Mouse (Mus musculus) mouse trophoblast stem cell (cell line): ENCODE measurements around the gene Coro6.

Experiments used
- in situ Hi-C, 2 experiments: fragments of 300-500 bp; cut with MseI, MboI; formaldehyde crosslinking; loops; 2 replicates in 1 of 2; 3 replicates in 1 of 2; pipeline ENCODE4 v1.15.1; 2025

Gene Coro6

DNA sequence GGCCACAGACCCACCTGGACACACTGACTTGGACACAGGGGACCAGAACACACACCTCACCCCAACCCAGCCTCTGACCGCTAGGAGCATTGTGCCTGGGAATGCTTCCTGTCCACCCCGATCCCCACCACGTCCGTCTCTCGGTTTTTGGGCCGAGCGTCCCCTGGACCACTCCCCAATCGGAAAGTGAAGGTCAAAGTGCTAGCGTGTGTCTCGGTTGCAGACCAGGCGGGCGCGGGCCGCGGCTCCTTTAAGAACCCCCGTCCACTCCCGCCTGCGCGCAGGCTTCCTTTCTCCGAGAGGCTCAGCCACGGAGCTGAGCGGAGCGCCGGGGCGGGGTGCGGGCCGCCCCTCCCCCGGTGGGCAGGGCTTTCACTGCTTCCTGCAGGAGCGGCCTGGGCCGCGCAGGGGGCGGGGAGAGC is 30.7 kb downstream of the Coro6 start:
- in situ Hi-C loops, result no loop called here

- in situ Hi-C loops, result no loop called here
Observed at GRCm38 (mm10) chr11:77493512-77494343, 31.5 kb downstream of the Coro6 start, which contains the start of gene Git1. TSS of gene Git1 (plus strand) at chr11:77493562.

DNA sequence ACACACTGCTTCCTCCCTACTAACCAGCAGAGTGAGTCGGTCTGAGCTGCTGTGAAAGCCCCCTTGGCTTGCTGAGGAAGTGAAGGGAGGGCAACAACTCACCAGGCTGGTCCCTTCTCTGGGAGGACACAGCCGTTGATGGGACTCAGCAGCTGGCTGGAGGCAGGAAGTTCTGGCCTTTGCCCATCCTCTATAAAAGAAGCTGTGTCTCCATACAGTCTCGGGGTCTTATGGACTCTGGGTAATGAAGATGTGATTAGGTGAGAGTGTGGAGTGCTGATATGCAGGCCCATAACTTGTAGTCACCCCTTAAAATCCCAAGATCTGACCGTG is 32.1 kb downstream of the Coro6 start:
- in situ Hi-C loops, result no loop called here

GRCm38 (mm10) chr11:77494782-77495181 is 32.6 kb downstream of the Coro6 start:
- in situ Hi-C loops, result no loop called here

DNA sequence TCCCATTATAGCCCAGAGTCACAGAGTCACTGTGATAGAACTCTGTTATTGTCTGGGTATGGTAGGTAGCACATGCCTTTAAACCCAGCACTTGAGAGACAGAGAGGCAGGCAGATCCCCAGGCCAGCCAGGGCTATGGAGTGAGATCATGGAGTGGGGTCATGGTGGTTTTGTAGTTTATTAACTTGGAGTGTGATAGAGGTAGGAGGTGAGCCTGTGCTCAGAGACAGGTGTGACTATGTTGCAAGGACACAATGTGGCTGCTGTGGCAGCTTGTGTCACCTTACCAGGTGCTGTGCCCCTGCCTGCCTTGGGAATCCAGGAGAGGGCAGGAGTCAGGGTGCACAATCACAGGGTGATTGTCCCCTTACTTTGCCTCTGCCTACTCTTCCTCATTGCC is 33.3 kb downstream of the Coro6 start:
- in situ Hi-C loops, result no loop called here

DNA sequence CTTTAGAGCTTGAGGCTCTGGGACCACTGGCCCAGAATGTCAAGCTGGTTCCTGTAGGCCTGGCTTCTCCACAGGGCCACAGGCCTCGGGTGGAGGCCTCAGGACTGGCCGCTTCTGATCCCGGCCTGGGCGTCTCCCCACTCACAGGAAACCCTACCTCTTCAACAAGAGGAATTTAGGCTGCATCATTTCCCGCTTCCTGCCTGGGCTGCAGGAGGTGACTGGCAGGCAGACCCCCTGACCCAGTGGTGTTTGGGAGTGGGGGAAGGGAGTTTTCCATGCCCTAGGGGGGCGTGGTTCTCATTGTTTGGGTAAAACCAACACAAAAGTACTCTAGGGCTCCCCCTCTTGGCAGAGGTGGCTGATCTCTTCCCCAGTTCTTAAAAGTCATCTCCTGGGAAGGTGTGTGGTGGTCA is 35.1 kb downstream of the Coro6 start:
- in situ Hi-C loops, result no loop called here

GRCm38 (mm10) chr11:77497851-77498250 is 35.6 kb downstream of the Coro6 start:
- in situ Hi-C loops, result no loop called here

DNA sequence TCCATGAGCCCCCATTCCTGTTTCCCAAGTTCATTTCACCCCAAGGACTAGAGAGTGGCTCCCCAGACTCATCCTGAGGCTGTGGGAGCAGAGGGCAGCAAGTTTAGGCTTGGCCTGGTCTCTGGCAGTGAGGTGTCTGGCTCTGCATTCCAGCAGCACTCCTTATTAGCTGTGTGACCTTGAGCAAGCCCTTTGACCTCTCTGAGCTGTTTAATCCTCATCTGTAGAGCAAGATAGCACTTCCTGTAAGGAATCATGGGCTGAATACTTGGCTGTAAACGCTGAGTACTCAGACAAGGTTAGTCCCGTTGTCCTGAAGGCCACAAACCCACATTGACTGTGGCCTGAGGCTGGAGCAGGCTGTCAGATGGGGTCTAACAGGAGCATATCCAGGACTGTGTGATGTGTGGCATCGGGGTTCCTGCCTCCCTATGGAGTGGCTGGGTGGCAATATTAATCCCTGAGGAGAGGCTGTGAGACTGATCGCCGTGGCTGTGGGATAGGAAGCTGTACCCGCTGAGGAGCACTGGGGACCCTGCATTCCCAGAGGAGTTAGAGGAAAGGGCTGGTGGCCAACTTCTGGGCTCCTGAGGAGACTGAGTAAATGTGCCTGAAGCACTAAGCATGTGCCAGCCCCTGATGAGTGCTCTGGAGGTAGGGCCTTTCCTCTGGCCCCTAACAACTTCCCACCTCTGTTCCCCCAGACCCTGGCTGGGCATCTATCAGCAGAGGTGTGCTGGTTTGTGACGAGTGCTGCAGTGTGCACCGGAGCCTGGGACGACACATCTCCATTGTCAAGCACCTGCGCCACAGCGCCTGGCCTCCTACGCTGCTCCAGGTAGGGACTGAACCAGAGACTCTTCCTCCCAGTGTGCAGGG is 36.3 kb downstream of the Coro6 start:
- in situ Hi-C loops, result no loop called here

GRCm38 (mm10) chr11:77499354-77499753 is 37.1 kb downstream of the Coro6 start:
- in situ Hi-C loops, result no loop called here

DNA sequence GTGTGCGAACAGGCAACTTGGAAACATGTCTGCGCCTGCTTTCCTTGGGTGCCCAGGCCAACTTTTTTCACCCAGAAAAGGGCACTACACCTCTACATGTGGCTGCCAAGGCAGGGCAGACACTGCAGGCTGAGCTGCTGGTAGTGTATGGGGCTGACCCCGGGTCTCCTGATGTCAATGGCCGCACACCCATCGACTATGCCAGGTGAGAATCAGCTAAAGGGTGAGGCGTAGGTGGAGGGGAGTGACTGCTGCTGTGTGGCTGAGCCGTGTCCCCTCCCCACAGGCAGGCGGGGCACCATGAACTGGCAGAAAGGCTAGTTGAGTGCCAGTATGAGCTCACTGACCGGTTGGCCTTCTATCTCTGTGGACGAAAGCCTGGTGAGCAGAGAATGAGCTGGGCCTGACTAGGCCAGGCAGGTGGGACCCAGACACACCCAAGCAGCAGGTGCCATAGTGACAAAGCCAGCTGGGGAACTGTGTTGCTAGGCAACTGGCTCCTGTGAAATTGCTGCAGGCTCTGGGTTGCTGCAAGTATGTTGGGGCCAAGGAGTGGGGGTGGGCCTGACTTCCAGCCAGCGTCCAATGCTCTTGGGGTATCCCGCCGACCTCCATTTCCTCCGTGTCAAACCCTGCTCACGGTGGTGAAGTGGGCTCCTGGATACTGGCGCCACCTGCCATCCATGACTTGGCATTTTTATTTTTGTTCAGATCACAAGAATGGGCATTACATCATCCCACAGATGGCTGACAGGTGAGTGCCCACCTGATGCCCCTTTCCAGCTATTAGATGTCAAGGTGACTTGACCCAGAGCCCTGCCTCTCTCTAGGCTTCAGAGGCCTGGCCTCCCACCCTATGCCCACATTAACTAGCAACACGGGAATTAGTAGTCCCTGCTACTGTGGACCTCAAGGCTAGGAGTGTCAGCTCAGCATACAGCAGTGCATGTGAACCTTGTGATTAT is 38.4 kb downstream of the Coro6 start:
- in situ Hi-C loops, result no loop called here

DNA sequence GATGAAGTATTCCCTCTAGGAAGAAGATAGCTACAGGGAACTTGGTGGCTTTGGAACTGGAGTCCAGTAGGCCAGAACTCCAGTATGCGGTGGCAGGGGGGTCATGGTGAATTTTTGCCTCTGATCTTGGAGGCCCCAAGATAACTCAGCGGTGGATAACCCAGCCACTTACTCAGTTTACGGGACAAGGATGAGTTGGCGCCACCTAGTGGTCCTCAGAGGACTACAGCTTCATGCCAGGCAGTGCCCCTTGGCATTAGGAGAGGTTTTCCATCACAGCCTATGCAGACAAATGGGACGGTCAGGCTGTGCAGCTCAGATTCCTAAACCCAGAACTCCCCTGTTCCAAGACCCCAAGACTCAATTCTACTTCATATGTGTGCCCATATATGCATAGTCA is 39.2 kb downstream of the Coro6 start:
- in situ Hi-C loops, result no loop called here

GRCm38 (mm10) chr11:77501971-77502370 is 39.8 kb downstream of the Coro6 start:
- in situ Hi-C loops, result no loop called here

DNA sequence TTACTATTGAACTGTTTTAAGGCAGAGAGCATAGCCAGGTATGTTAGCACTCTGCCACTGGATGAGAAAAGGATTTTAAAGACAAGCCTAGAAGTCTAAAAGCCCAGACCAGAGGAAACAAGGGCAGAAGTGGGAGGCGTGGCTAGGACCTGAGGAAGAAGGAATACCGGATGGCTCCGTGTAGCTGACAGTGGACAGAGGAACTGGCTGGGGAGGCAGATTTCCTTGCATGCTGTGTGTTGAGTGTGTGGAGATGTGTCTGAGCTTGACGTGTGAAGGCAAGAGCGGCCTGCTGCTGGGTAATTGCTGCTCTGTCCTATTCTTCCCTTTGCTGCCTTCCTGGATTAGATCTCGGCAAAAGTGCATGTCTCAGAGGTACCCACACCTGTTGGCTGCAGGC is 40.3 kb downstream of the Coro6 start:
- in situ Hi-C loops, result no loop called here

DNA sequence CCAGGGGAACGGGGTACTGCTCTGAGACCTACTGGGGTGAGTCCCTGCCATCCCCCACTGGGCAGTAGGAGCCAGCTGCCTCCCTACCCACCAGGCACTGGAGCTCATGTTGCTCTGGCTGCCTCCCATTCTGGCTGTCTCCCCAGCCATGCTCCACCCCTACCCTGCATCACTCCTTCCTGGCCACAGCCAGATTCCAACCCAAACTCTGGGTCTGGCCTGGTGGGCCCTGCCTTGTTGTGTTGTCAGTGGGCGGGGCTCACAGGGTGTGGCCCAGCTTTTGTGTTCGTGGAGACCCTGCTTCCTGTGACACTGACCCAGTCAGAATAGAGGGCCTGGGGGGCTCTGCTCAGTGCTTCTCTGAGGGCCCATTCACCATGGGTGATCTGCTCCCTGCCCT is 41.3 kb downstream of the Coro6 start:
- in situ Hi-C loops, result no loop called here

DNA sequence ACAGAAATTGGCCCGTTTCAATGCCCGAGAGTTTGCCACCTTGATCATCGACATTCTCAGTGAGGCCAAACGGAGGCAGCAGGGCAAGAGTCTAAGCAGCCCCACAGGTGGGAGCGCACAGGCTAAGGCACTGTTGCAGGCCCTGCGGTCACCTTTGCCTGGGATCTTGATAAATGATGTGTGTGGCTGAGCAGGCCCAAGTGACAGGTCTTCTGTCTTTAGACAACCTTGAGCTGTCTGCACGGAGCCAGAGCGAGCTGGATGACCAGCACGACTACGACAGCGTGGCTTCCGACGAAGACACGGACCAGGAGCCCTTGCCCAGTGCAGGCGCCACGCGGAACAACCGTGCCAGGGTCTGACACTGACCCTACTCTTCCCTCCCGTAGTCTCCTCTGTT is 42.2 kb downstream of the Coro6 start:
- in situ Hi-C loops, result no loop called here

- in situ Hi-C loops, result no loop called here
Observed at GRCm38 (mm10) chr11:77505291-77505980, 43.2 kb downstream of the Coro6 start.

- in situ Hi-C loops, result no loop called here
Observed at GRCm38 (mm10) chr11:77506273-77506672, 44.1 kb downstream of the Coro6 start.

GRCm38 (mm10) chr11:77506941-77507340 is 44.7 kb downstream of the Coro6 start:
- in situ Hi-C loops, result no loop called here

DNA sequence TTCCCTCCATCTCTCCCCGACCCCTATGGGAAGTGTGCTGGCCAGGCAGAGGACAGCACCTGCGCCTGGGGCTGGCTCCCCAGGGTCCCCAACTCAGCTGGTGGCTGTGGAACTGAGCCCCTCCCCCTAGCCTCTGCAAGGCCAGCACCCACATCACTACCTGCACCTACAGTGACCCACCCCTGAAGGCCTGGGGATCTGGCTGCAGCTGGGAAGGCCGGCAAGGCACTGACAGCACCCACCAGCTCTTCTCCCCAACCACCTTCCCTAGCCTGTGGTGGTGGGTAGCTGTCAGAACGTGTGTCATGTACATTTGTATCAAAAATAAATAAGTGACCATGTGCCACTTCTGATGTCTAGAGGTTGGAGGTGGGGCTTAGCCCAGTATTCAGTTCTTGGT is 45.2 kb downstream of the Coro6 start:
- in situ Hi-C loops, result no loop called here

GRCm38 (mm10) chr11:77508068-77509021 is 46.1 kb downstream of the Coro6 start:
- in situ Hi-C loops, result no loop called here
